Mouse (Mus musculus): ENCODE results near the gene Olfr1283. TPM values are rescaled to one million over a fixed set of nuclear protein-coding genes. Genes with fewer than 3 reads are reported as not detected.
"Not testable (repeated sequence)": the region's sequence is repeated elsewhere in the genome, so short reads cannot be mapped to it uniquely, and the experiment has no call there.

The Olfr1283 gene
- polyA plus RNA-seq (2015; fragmentation: Nextera tagmentation; extraction: Ambion mirVana), result not detected in 2 replicates

DNA sequence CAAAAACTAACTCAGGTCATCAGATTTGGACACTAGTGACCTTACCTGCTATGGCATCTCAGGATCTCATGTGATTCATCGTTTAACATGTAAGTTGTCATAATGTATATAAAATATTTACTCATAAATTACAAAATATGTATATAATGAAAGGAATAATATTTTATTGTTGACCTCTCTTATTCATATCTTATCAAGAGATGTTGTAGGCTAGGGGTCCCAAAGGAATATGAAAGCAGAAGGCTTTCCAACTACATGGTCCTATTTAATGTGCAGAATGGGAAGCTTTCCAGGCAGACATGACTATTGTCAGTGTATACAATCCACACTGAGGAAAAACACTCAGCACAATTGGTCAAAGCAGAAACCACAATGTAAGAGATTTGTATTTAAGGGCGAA lies at the start of gene Olfr1283:
TSS of gene Olfr1283 (plus strand) at position 301 of the 400 bp plus-strand sequence.
- H3K4me2 ChIP-seq (ENCODE audit: low read depth, low read length), result no peak within 1 kb of the TSS
- H3K4me1 ChIP-seq (replicated peaks; ENCODE audit: control insufficient read depth, insufficient read depth, low read length), result no peaks in the 10 kb centered on the region
- WGBS, result 67% methylated on average over 2 of the region's 2 CpGs
- H3K9me3 ChIP-seq (ENCODE audit: control insufficient read depth, low read length), result no peaks in the 10 kb centered on the region
- ATAC-seq (ENCODE audit: low read depth), result no peak
- H3K36me3 ChIP-seq (ENCODE audit: control insufficient read depth, insufficient read depth, low read length), result no peaks in the 10 kb centered on the region
- no peaks in the 10 kb centered on the region for H3K27me3 ChIP-seq (ENCODE audit: control insufficient read depth, insufficient read depth, low read depth, low read length)
- H3K27ac ChIP-seq (ENCODE audit: low read length), result no peak within 1 kb of the TSS
- H3K9ac ChIP-seq (ENCODE audit: low read length), result no peak within 1 kb of the TSS
- H3K4me3 ChIP-seq (ENCODE audit: low read length), result no peak within 1 kb of the TSS

DNA sequence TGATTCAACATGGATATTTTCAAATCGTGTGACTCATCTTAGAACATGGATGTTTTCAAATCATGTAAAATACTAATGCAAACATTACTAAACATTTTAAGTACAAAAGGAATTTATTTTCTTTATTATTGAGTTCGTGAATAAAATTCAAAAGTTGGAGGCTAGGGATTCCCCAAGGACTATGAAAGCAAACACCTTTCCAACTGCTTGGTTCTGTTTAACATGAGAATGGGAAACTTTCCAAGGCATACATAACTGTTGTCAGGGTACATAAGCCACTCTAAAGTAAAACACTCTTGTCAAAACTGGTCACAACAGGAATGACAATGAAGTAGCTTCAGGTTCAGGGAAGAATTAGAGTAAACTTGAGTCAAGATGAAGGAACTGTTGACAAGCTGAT lies 40.4 kb upstream of the Olfr1283 start, which contains the start of gene Olfr1281:
TSS of gene Olfr1281 (plus strand) at position 301 of the 400 bp plus-strand sequence.
- Histone ChIP-seq H3K9ac (ENCODE audit: low read length) (no peak within 1 kb of the TSS), H3K27me3 (ENCODE audit: control insufficient read depth, insufficient read depth, low read depth, low read length) (no peaks in the 10 kb centered on the region), H3K9me3 (ENCODE audit: control insufficient read depth, low read length) (no peaks in the 10 kb centered on the region), H3K4me3 (ENCODE audit: low read length) (no peak within 1 kb of the TSS), H3K36me3 (ENCODE audit: control insufficient read depth, insufficient read depth, low read length) (no peaks in the 10 kb centered on the region), H3K4me2 (ENCODE audit: low read depth, low read length) (no peak within 1 kb of the TSS), H3K27ac (ENCODE audit: low read length) (no peak within 1 kb of the TSS), H3K4me1 (replicated peaks; ENCODE audit: control insufficient read depth, insufficient read depth, low read length) (no peaks in the 10 kb centered on the region)
- WGBS, result 63% methylated on average over 2 of the region's 2 CpGs
- ATAC-seq (ENCODE audit: low read depth), result no peak

DNA sequence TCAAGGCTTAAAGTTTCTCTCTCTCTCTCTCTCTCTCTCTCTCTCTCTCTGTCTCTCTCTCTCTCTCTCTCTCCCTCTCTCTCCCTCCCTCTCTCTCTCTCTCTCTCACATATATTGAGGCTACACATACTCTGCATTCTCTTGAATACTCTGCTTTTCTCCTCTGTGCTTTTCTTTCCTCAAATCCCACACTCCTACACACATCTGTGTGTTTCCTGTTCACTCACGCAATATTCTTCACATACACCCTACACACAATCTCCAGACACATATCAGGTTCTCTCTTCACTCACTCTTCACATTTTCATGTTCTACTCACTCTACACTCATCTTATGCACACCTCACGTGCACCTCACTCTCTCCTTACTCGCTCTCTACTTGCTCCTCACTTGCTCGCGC lies 32.9 kb upstream of the Olfr1283 start:
- not testable (repeated sequence) for ATAC-seq (ENCODE audit: low read depth)

DNA sequence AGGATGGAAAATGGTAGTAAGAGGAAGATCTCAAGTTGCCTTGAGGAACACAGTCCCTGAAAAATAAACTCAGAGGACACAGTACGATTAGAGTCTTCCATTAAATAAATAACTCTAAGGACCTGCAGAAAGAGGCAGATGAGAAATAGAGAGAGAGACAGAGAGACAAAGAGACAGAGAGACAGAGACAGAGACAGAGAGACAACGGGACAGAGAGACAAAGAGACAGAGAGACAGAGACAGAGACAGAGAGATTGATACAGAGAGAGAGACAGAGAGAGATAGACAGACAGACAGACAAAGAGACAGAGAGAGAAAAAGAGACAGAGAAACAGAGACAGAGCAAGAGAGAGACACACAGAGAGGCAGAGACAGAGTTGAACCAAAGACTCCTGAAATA lies 30.6 kb upstream of the Olfr1283 start, which contains the start of gene Olfr1282:
TSS of gene Olfr1282 (minus strand) at position 101 of the 400 bp plus-strand sequence.
- H3K27me3 ChIP-seq (ENCODE audit: control insufficient read depth, insufficient read depth, low read depth, low read length), result no peaks in the 10 kb centered on the region
- ATAC-seq (ENCODE audit: low read depth), result no peak
- H3K27ac ChIP-seq (ENCODE audit: low read length), result no peak within 1 kb of the TSS
- H3K4me3 ChIP-seq (ENCODE audit: low read length), result no peak within 1 kb of the TSS
- 51% methylated on average over 2 of the region's 2 CpGs for WGBS
- H3K9ac ChIP-seq (ENCODE audit: low read length), result no peak within 1 kb of the TSS
- H3K4me2 ChIP-seq (ENCODE audit: low read depth, low read length), result no peak within 1 kb of the TSS
- no peaks in the 10 kb centered on the region for H3K9me3 ChIP-seq (ENCODE audit: control insufficient read depth, low read length)
- no peaks in the 10 kb centered on the region for H3K4me1 ChIP-seq (replicated peaks; ENCODE audit: control insufficient read depth, insufficient read depth, low read length)
- no peaks in the 10 kb centered on the region for H3K36me3 ChIP-seq (ENCODE audit: control insufficient read depth, insufficient read depth, low read length)

More for the DNA sequence above, 32.9 kb upstream of the Olfr1283 start:
- not testable (repeated sequence) for H3K9ac ChIP-seq (ENCODE audit: low read length); H3K4me2 ChIP-seq (ENCODE audit: low read depth, low read length); H3K9me3 ChIP-seq (ENCODE audit: control insufficient read depth, low read length); H3K36me3 ChIP-seq (ENCODE audit: control insufficient read depth, insufficient read depth, low read length); H3K27ac ChIP-seq (ENCODE audit: low read length); H3K27me3 ChIP-seq (ENCODE audit: control insufficient read depth, insufficient read depth, low read depth, low read length); H3K4me1 ChIP-seq (replicated peaks; ENCODE audit: control insufficient read depth, insufficient read depth, low read length); H3K4me3 ChIP-seq (ENCODE audit: low read length)
- 84% methylated on average over 5 of the region's 5 CpGs for WGBS

DNA sequence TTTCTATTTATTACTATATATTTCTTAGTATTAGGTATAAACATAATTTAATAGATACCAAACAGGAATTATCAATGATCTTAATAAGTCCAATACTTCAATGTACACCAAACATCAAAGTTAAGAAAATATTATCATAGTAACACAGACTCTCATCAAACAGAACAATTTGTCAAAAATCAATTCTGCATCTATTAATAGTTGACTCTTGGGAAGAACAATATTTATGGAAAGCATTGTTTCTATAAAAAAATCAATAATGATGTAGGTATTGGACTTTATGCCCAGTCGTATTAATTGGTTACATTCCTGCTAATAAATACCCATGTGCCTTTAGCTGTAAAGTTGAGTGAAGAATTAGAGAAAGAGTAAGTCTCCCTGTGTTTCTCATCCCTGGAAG lies 8.6 kb downstream of the Olfr1283 start, which contains the start of gene Olfr1284:
TSS of gene Olfr1284 (plus strand) at position 301 of the 400 bp plus-strand sequence.
- no peak for ATAC-seq (ENCODE audit: low read depth)
- WGBS, result 76% methylated on average over 1 of the region's 1 CpGs
- no peak within 1 kb of the TSS for H3K27ac ChIP-seq (ENCODE audit: low read length)

More for the DNA sequence above, 8.6 kb downstream of the Olfr1283 start, which contains the start of gene Olfr1284:
- H3K4me3 ChIP-seq (ENCODE audit: low read length), result no peak within 1 kb of the TSS
- H3K4me1 ChIP-seq (replicated peaks; ENCODE audit: control insufficient read depth, insufficient read depth, low read length), result no peaks in the 10 kb centered on the region
- no peak within 1 kb of the TSS for H3K4me2 ChIP-seq (ENCODE audit: low read depth, low read length)
- no peaks in the 10 kb centered on the region for H3K36me3 ChIP-seq (ENCODE audit: control insufficient read depth, insufficient read depth, low read length)
- H3K27me3 ChIP-seq (ENCODE audit: control insufficient read depth, insufficient read depth, low read depth, low read length), result no peaks in the 10 kb centered on the region
- no peak within 1 kb of the TSS for H3K9ac ChIP-seq (ENCODE audit: low read length)
- no peaks in the 10 kb centered on the region for H3K9me3 ChIP-seq (ENCODE audit: control insufficient read depth, low read length)

Other genes starting within 250 kb of the Olfr1283 start
- not detected in 2 replicates for gene Gm15130, start 213.9 kb upstream of the Olfr1283 start, polyA plus RNA-seq (2015; fragmentation: Nextera tagmentation; extraction: Ambion mirVana)
- gene 4930430A15Rik, start 137.2 kb upstream of the Olfr1283 start, polyA plus RNA-seq (2015; fragmentation: Nextera tagmentation; extraction: Ambion mirVana), result not detected in 2 replicates
- gene Olfr1275, start 131.5 kb upstream of the Olfr1283 start, polyA plus RNA-seq (2015; fragmentation: Nextera tagmentation; extraction: Ambion mirVana), result not detected in 2 replicates
- gene Olfr1276, start 112.3 kb upstream of the Olfr1283 start, polyA plus RNA-seq (2015; fragmentation: Nextera tagmentation; extraction: Ambion mirVana), result not detected in 2 replicates
- not detected in 2 replicates for gene Olfr1277, start 92.7 kb upstream of the Olfr1283 start, polyA plus RNA-seq (2015; fragmentation: Nextera tagmentation; extraction: Ambion mirVana)
- not detected in 2 replicates for gene Olfr1278, start 76.7 kb upstream of the Olfr1283 start, polyA plus RNA-seq (2015; fragmentation: Nextera tagmentation; extraction: Ambion mirVana)
- not detected in 2 replicates for gene Olfr1279, start 66.2 kb upstream of the Olfr1283 start, polyA plus RNA-seq (2015; fragmentation: Nextera tagmentation; extraction: Ambion mirVana)
- not detected in 2 replicates for gene Olfr1280, start 52.8 kb upstream of the Olfr1283 start, polyA plus RNA-seq (2015; fragmentation: Nextera tagmentation; extraction: Ambion mirVana)
- gene Olfr1281, start 40.3 kb upstream of the Olfr1283 start, polyA plus RNA-seq (2015; fragmentation: Nextera tagmentation; extraction: Ambion mirVana), result not detected in 2 replicates
- gene Olfr1282, start 30.7 kb upstream of the Olfr1283 start, polyA plus RNA-seq (2015; fragmentation: Nextera tagmentation; extraction: Ambion mirVana), result not detected in 2 replicates
- gene Olfr1284, start 8.7 kb downstream of the Olfr1283 start, polyA plus RNA-seq (2015; fragmentation: Nextera tagmentation; extraction: Ambion mirVana), result not detected in 2 replicates
- not detected in 2 replicates for gene Olfr1286, start 56.3 kb downstream of the Olfr1283 start, polyA plus RNA-seq (2015; fragmentation: Nextera tagmentation; extraction: Ambion mirVana)
- not detected in 2 replicates for gene Olfr1287, start 82.4 kb downstream of the Olfr1283 start, polyA plus RNA-seq (2015; fragmentation: Nextera tagmentation; extraction: Ambion mirVana)
- not detected in 2 replicates for gene Olfr1288, start 107.3 kb downstream of the Olfr1283 start, polyA plus RNA-seq (2015; fragmentation: Nextera tagmentation; extraction: Ambion mirVana)
- not detected in 2 replicates for gene Olfr1289, start 114.0 kb downstream of the Olfr1283 start, polyA plus RNA-seq (2015; fragmentation: Nextera tagmentation; extraction: Ambion mirVana)
- not detected in 2 replicates for gene Olfr1290, start 127.0 kb downstream of the Olfr1283 start, polyA plus RNA-seq (2015; fragmentation: Nextera tagmentation; extraction: Ambion mirVana)
- gene Olfr1291-ps1, start 130.4 kb downstream of the Olfr1283 start, polyA plus RNA-seq (2015; fragmentation: Nextera tagmentation; extraction: Ambion mirVana), result not detected in 2 replicates
- gene Olfr1293-ps, start 158.4 kb downstream of the Olfr1283 start, polyA plus RNA-seq (2015; fragmentation: Nextera tagmentation; extraction: Ambion mirVana), result not detected in 2 replicates
- not detected in 2 replicates for gene Olfr1294, start 173.5 kb downstream of the Olfr1283 start, polyA plus RNA-seq (2015; fragmentation: Nextera tagmentation; extraction: Ambion mirVana)
- gene Olfr1295, start 202.9 kb downstream of the Olfr1283 start, polyA plus RNA-seq (2015; fragmentation: Nextera tagmentation; extraction: Ambion mirVana), result not detected in 2 replicates

Data from lung, embryonic 16.5 days (tissue).